Mouse (Mus musculus) CH12.LX (cell line): ENCODE data around the gene Iqcf5. TPM values are rescaled to one million over a fixed set of nuclear protein-coding genes. Genes with fewer than 3 reads are reported as not detected.

Experiments used
- DNase-seq: peaks from one replicate; pipeline ENCODE4 v3.0.0-alpha.2; 2013; ENCODE audit errors: extremely low read depth
- H3K27ac ChIP-seq: 2 replicates; pipeline ENCODE4 v1.5.1; 2012; ENCODE audit warnings: low read depth, mild to moderate bottlenecking, control low read depth, moderate library complexity; ENCODE audit not compliant: insufficient read depth
- H3K27me3 ChIP-seq: replicated peaks from 2 replicates; pipeline ENCODE3; 2012; ENCODE audit warnings: inconsistent platforms
- H3K36me3 ChIP-seq, 2 experiments: replicated peaks in 1 of 2; 2 replicates each; pipeline versions ENCODE3 to v1.6.1; 2012; ENCODE audit warnings: inconsistent platforms in 1 of 2, low read length in 1 of 2, mild to moderate bottlenecking in 1 of 2, mixed read lengths in 1 of 2, moderate library complexity in 1 of 2; ENCODE audit not compliant: control insufficient read depth in 1 of 2, insufficient read depth in 1 of 2
- H3K4me1 ChIP-seq, 2 experiments: 2 replicates each; pipeline ENCODE4 v1.6.1; 2012; ENCODE audit warnings: inconsistent platforms in 1 of 2, moderate library complexity in 1 of 2; ENCODE audit not compliant: insufficient read depth in 2 of 2, control insufficient read depth in 1 of 2
- H3K4me2 ChIP-seq: 2 replicates; pipeline ENCODE4 v1.6.1; 2012; ENCODE audit warnings: low read depth, mild to moderate bottlenecking, control low read depth; ENCODE audit not compliant: poor library complexity, insufficient read depth, severe bottlenecking
- H3K4me3 ChIP-seq, 3 experiments: fragments of 150-350 bp in 1 of 3; sonication (generic) in 1 of 3; replicated peaks in 1 of 3; 2 replicates each; pipeline versions ENCODE3 to v1.5.1; 2011 to 2012; ENCODE audit warnings: low read depth in 2 of 3, low read length in 2 of 3, mild to moderate bottlenecking in 2 of 3, moderate library complexity in 2 of 3, control low read depth in 1 of 3, improper control_type of control experiment in 1 of 3, inconsistent platforms in 1 of 3, mixed read lengths in 1 of 3; ENCODE audit not compliant: poor library complexity in 1 of 3
- H3K79me2 ChIP-seq: replicated peaks from 2 replicates; pipeline ENCODE4 v1.6.1; 2012; ENCODE audit warnings: mild to moderate bottlenecking, moderate library complexity; ENCODE audit not compliant: control insufficient read depth, poor library complexity, insufficient read depth, severe bottlenecking; ENCODE audit errors: extremely low read depth
- H3K9ac ChIP-seq: 2 replicates; pipeline ENCODE4 v1.6.1; 2012; ENCODE audit warnings: low read depth, mild to moderate bottlenecking, control low read depth, moderate library complexity; ENCODE audit not compliant: insufficient read depth
- H3K9me3 ChIP-seq: replicated peaks from 2 replicates; pipeline ENCODE3; 2012; ENCODE audit warnings: low read length, inconsistent platforms, mixed read lengths
- BHLHE40 ChIP-seq: IDR thresholded peaks from 2 replicates; pipeline ENCODE4 v1.6.1; 2011; ENCODE audit warnings: mild to moderate bottlenecking, low read depth, low read length, improper control_type of control experiment
- CHD1 ChIP-seq: IDR thresholded peaks from 2 replicates; pipeline ENCODE4 v1.6.1; 2012; ENCODE audit warnings: low read depth, low read length, improper control_type of control experiment, inconsistent platforms
- ETS1 ChIP-seq: conservative IDR thresholded peaks from 2 replicates; pipeline ENCODE4 v1.6.1; 2012; ENCODE audit warnings: low read depth, mild to moderate bottlenecking, inconsistent platforms, low read length, improper control_type of control experiment, moderate library complexity
- IRF4 ChIP-seq: IDR thresholded peaks from 2 replicates; pipeline ENCODE4 v1.6.1; 2014; ENCODE audit warnings: low read depth, mild to moderate bottlenecking, inconsistent platforms, low read length, improper control_type of control experiment
- JUN ChIP-seq: IDR thresholded peaks from 2 replicates; pipeline ENCODE4 v1.6.1; 2011; ENCODE audit warnings: low read depth, mild to moderate bottlenecking, low read length, improper control_type of control experiment, moderate library complexity; ENCODE audit not compliant: insufficient read depth
- MAX ChIP-seq: IDR thresholded peaks from 2 replicates; pipeline ENCODE4 v1.6.1; 2011; ENCODE audit warnings: low read length, improper control_type of control experiment
- MAZ ChIP-seq: IDR thresholded peaks from 2 replicates; pipeline ENCODE4 v1.6.1; 2012; ENCODE audit warnings: low read depth, mild to moderate bottlenecking, inconsistent platforms, low read length, improper control_type of control experiment, moderate library complexity
- MXI1 ChIP-seq: IDR thresholded peaks from 2 replicates; pipeline ENCODE4 v1.6.1; 2011; ENCODE audit warnings: mild to moderate bottlenecking, low read depth, low read length, improper control_type of control experiment
- MYC ChIP-seq: IDR thresholded peaks from 2 replicates; pipeline ENCODE4 v1.6.1; 2011; ENCODE audit warnings: low read depth, mild to moderate bottlenecking, improper control_type of control experiment, low read length
- NELFE ChIP-seq: IDR thresholded peaks from 2 replicates; pipeline ENCODE4 v1.6.1; 2011; ENCODE audit warnings: low read depth, low read length, improper control_type of control experiment
- PAX5 ChIP-seq: IDR thresholded peaks from 2 replicates; pipeline ENCODE4 v1.6.1; 2012; ENCODE audit warnings: low read length, inconsistent platforms, mixed read lengths
- UBTF ChIP-seq: IDR thresholded peaks from 2 replicates; pipeline ENCODE4 v1.6.1; 2012; ENCODE audit warnings: low read depth, mild to moderate bottlenecking, inconsistent platforms, low read length, improper control_type of control experiment, moderate library complexity
- USF2 ChIP-seq: conservative IDR thresholded peaks from 2 replicates; pipeline ENCODE4 v1.6.1; 2011; ENCODE audit warnings: low read depth, low read length, improper control_type of control experiment
- ZKSCAN1 ChIP-seq: IDR thresholded peaks from 2 replicates; pipeline ENCODE4 v1.6.1; 2012; ENCODE audit warnings: low read depth, inconsistent platforms, low read length, improper control_type of control experiment, borderline replicate concordance
- ZNF384 ChIP-seq: IDR thresholded peaks from 2 replicates; pipeline ENCODE4 v1.6.1; 2012; ENCODE audit warnings: low read depth, low read length, improper control_type of control experiment, inconsistent platforms
- dilution Hi-C: fragments of 300-500 bp; cut with MboI; formaldehyde crosslinking; loops from 2 replicates; pipeline ENCODE4 v1.14.3; 2020; ENCODE audit warnings: low sequenced_read_pairs; ENCODE audit not compliant: extremely low pct_unique_long_range_greater_than_20kb, extremely low pct_ligation_motif_present
- in situ Hi-C: fragments of 300-500 bp; cut with MboI; formaldehyde crosslinking; loops from 3 replicates; pipeline ENCODE4 v1.14.3; 2019; ENCODE audit warnings: low sequenced_read_pairs, low pct_ligation_motif_present, low pct_unique_long_range_greater_than_20kb, mixed read lengths
- polyA plus RNA-seq: library from polyadenylated mRNA; unstranded; fragments of >175 nt; gene quantifications from 2 replicates; pipeline ENCODE4 v1.2.1, GENCODE M21; 2012; ENCODE audit warnings: low read depth; ENCODE audit not compliant: insufficient read length
- total RNA-seq, 2 experiments: library from RNA; depleted of rRNA; stranded (reverse); fragments of 300-350 nt in 1 of 2; fragments of >200 nt in 1 of 2; gene quantifications; 2 replicates each; pipeline ENCODE4 v1.2.3; 2012 to 2014

Gene Iqcf5
- total and polyA plus RNA-seq, 3 experiments, result 0.72 to 1.8 (median 0.77) TPM

DNA sequence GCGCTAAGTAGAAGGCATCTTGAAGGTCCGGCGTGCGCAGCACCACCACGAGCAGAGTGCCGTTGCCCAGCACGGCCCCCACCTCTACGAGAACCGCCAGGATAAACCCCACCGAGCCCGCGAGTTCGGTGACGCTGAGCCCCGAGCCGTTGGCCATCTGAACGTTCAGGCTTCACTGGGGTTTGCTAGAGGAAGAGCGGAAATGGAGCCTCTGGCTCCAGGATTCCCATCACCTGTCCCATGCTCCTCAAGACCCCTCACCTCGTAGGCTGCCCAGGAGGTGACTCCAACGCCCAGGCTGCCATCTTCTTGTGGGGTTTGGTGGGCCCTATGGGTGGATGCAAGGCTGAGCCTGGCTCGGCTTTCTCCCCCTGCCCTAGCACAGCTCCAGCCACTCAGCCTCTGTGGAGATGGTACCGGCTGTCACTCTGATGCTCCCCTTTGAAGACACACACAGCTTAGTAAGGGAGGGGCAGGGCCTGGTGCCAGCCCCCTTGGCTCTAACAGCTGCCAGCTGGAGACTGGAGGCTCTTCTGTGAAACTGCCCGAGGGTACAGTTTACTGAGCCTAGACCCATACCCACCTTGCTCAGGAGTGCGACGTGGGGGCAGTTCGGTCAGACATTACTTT is 48.7 kb upstream of the Iqcf5 start, which contains the start of gene Gpr62:
Gpr62 (minus strand) TSS at position 368 of the 630 bp plus-strand sequence.
- H3K4me2 ChIP-seq, result no peak within 1 kb of the TSS
- dilution Hi-C loops, result no loop called here
- in situ Hi-C loops, result no loop called here
- H3K4me1 ChIP-seq, result no peaks in the 10 kb centered on the region
- H3K4me3 ChIP-seq, result no peak within 1 kb of the TSS
- H3K9ac ChIP-seq, result no peak within 1 kb of the TSS
- peaks cover 35 to 58% of the 10 kb centered on the region in 2 experiments for H3K36me3 ChIP-seq
- no peaks in the 10 kb centered on the region for H3K27me3 ChIP-seq
- H3K9me3 ChIP-seq, result peaks cover 16% of the 10 kb centered on the region
- TF ChIP-seq USF2 (no peak), PAX5 (no peak), ZKSCAN1 (no peak)
- H3K27ac ChIP-seq, result no peak within 1 kb of the TSS
- H3K79me2 ChIP-seq, result no peaks in the 10 kb centered on the region
- DNase-seq, result no peak

DNA sequence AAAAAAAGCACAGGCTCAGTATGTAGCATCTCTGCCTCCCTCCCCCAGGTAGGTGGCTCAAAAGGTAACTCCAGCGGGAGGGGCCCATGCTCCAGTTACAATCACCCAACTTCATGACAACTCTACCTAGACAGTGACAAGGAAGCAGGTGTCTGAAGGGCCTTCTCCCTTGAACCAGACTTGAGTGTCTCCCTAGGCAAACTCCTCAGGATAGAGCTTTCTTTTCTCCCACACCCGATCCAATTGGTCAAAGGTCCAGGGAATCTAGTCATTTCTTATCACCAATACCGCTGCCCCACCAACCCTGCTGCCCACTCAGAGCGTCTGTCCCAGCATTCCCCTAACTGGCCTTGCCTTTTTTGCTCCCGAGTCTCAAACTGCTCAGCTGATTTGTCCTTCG is 47.7 kb upstream of the Iqcf5 start:
- TF ChIP-seq ZNF384 (no peak), ETS1 (no peak), MXI1 (no peak), MAX (no peak), IRF4 (no peak), MAZ (no peak), JUN (no peak), MYC (no peak)
- dilution Hi-C loops, result no loop called here
- Histone ChIP-seq H3K4me2 (no peak overlapping the region), H3K79me2 (no peaks in the 10 kb centered on the region), H3K9me3 (peaks cover 16% of the 10 kb centered on the region), H3K27ac (no peak overlapping the region), H3K4me1 (no peaks in the 10 kb centered on the region), H3K9ac (no peak overlapping the region), H3K27me3 (no peaks in the 10 kb centered on the region), H3K4me3 (no peak overlapping the region), H3K36me3 (peaks cover 34 to 59% of the 10 kb centered on the region in 2 experiments)
- DNase-seq, result no peak
- in situ Hi-C loops, result no loop called here

DNA sequence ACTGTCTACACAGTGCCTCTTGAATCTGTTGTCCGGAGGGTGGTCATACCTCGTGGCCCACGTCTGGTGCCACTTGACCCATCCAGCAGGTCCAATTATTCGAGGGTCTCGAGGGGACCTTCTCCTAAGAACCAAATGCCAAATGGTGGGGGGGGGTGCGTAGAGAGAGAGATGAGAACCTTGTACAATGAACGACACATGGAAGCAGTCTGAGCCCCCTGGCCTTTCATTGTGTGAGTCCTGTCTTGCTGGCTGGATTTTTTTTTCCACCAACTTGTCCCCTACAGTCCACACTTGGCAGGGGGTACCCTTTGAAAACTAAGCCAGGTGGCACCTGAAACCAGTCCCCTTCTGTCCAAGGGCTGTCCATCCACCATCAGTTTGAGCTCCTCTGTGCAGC is 46.6 kb upstream of the Iqcf5 start:
- Histone ChIP-seq H3K36me3 (peaks cover 25 to 60% of the 10 kb centered on the region in 2 experiments), H3K4me3 (no peak overlapping the region), H3K9ac (no peak overlapping the region), H3K79me2 (no peaks in the 10 kb centered on the region), H3K4me2 (no peak overlapping the region), H3K4me1 (peaks cover 0 to 8% of the 10 kb centered on the region in 2 experiments; a peak in 2 of 4 replicates), H3K9me3 (peaks cover 16% of the 10 kb centered on the region), H3K27me3 (no peaks in the 10 kb centered on the region), H3K27ac (no peak overlapping the region)
- in situ Hi-C loops, result no loop called here
- dilution Hi-C loops, result no loop called here
- TF ChIP-seq BHLHE40, result no peak
- no peak for TF ChIP-seq MAZ
- TF ChIP-seq CHD1, result no peak
- TF ChIP-seq UBTF, result no peak
- no peak for TF ChIP-seq MYC
- TF ChIP-seq NELFE, result no peak
- no peak for TF ChIP-seq USF2
- no peak for DNase-seq
